Mouse (Mus musculus) gastrocnemius, postnatal 36 days (tissue): ENCODE measurements at regions not wholly inside any gene's neighbourhood (a gene's known extent, or its start where the extent isn't known, plus 50 kb on each side); places are given as distances from the start of the nearest gene placed in this dataset.
A peak's percentile ranks its signal among the peaks of the same experiment; 100 is the strongest.

ENCODE experiments used
- DNase-seq, 2 experiments: peaks; one replicate each; pipeline ENCODE4 v3.0.0; 2022
- intact Hi-C: fragments of 180-260 bp; cut with DNase I; formaldehyde crosslinking; loops from one replicate; pipeline ENCODE4 v1.15.1; 2025

DNA sequence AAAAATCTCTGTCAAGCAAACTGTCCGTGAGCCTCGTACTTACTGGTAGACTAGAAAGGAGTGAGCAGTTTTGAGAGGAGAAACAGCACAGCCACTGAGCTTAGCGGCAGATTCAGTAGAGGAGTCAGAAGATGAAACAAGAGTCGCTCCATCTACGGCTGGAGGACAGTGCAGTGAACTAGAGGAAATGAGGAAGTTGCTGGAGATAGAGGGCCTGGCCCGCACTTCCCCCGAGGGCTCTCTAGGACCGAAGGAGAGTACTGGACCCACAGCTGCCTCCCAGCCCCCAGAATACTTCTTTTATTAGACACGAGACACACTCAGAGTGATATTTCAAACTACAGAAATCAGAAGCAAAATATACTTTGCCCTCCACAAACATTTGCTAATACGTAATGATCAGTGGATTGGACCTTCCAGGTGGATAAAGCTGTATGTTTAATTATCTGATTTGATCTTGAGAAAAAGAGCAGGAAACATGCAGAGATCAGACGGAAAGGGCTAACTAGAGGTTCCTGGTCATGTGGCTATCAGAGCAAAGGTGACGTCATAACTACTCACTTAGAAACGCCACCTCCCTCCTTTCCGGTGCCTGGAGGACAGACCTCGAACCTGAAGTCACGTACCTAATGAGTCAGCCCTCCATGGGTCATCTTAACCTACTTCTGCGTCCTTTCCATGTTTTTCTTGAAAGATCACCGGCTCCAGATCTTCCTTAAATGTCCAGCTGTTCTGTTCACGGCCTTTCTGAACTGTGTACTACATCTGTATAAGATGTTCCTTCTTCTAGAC, 277.9 kb downstream of the Basp1 start:
- intact Hi-C loops: no loop called here
- DNase-seq: no peak

- no peak for DNase-seq
- intact Hi-C loops: no loop called here
These were observed 283.5 kb downstream of the Basp1 start for GRCm38 (mm10) chr15:25130096-25130495.

- intact Hi-C loops: no loop called here
- no peak for DNase-seq
These were observed 284.0 kb downstream of the Basp1 start for GRCm38 (mm10) chr15:25129572-25129971.

DNA sequence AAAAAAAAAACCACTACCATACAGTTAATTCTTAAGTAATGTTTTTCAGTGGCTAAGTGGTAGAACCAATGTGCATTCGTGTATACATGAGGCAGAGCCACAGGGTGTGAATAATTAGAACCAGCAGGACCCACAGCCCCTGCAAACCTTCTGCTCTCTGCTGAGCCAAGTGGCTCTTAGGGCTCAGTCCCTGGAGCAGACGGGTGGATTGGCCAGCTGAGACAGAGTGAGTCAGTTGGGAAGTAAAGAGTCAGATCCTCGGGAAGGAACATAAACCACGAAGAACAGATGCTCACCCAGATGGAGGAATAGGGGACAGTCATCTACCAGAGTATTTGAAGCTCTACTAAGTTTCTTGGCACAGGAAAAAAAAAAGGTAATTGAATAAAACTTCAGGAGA, 293.1 kb downstream of the Basp1 start:
- intact Hi-C loops: no loop called here
- no peak for DNase-seq

GRCm38 (mm10) chr15:25117980-25118379, 295.6 kb downstream of the Basp1 start:
- no peak for DNase-seq
- intact Hi-C loops: no loop called here

GRCm38 (mm10) chr15:25102727-25103126, 310.8 kb downstream of the Basp1 start:
- no peak for DNase-seq
- intact Hi-C loops: no loop called here

DNA sequence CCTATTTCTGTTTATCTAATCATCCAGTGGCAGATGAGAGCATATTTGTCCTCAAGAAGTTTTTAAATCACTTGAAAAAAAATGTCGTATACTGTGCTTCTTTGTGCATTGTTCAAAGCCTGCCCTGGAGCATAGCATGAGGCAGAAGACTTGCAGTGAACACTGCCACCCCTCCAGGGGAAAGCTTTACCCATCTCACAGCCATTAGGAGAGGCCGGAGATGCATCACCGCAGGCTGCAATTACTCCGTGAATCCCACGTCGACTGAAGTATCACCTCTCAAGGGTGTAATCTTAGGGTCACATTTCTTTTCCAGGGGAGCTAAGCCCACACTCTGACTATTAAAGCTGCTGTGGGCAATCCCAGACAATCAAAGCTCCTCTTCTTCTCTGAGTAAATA, 319.8 kb downstream of the Basp1 start:
- intact Hi-C loops: no loop called here
- DNase-seq: no peak

DNA sequence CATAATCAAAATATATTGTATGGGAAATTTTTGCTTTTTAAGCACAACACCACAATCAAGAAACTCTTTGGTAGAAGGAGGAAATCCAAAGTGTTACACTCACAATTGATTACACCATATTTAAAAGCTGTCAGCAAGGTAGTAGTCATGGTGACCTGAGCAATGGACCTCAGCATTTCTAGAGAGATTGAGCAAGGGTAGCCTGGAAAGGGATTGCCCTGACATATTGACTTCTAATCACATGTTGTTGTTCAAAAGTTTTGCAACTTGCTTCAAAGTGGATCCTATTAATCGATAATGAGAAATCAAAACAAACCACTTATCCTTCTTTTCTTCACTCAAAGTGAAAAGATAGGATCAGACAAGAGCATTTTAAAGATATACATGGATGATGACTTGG, 343.9 kb downstream of the Basp1 start:
- intact Hi-C loops: no loop called here
- DNase-seq: no peak

DNA sequence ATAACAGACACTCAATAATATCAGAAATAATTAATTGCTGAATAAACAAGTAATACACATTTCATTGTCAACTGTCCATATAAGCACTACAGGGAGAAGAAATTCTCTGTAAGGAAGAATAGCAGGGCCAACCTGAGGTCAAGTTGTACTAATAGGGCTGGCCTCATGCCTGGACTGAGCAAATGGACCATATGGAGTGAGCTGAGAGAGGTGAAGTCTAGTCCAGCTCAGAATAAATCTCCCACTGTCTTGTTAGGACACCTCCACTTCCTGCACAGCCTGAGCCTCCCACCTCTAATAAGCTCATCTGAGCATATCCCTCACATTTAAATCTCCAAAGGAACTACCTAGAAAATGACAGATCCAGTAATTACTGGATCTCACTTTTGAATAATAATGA, 354.2 kb downstream of the Basp1 start:
- no peak for DNase-seq
- intact Hi-C loops: no loop called here

DNA sequence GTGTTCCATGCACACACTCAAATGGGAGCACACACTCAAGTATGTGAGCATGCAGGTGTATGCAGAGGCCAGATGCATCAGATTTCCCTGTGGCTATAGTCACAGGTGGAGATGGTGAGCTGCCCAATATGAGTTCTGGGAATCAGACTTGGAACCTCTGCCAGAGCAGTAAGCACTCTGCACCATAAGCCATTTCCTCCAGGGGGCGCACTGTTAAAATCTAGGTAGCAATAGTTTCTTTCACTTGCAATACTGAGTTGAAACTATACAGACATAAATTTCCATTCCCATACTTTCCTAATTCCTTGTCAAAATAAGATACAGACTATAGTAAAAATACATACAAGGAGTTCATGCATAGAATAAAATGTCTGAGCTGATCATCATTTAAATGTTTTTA, 365.7 kb downstream of the Basp1 start:
- intact Hi-C loops: loop anchor here (5.0 kb wide), 1 partner anchor 369 kb away; no protein-coding TSS in a partner anchor
- DNase-seq: peak in 1 of 2 experiments; percentile 16

- DNase-seq: no peak
- intact Hi-C loops: loop anchor here (5.0 kb wide), 1 partner anchor 371 kb away; no protein-coding TSS in a partner anchor
These were observed 366.9 kb downstream of the Basp1 start for GRCm38 (mm10) chr15:25046514-25047138.

DNA sequence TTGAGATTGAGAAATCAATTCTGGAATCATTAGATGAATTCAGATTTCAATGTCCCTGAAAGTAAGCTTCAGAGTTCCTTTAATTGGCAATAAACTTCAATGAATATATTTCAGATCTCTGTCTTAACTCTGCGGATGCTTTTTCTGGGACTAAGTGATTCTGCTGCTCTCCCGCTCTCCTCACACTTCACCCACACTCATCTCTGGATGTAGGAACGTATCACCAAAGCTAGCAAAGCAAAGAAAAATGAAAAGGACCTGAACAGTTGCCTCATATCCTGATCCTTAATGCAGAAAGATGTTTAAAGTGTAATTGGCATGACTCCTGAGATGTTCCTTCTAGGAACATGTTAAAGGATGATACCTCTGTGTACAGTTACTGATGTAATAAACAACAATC, 377.3 kb downstream of the Basp1 start:
- DNase-seq: no peak
- intact Hi-C loops: no loop called here

DNA sequence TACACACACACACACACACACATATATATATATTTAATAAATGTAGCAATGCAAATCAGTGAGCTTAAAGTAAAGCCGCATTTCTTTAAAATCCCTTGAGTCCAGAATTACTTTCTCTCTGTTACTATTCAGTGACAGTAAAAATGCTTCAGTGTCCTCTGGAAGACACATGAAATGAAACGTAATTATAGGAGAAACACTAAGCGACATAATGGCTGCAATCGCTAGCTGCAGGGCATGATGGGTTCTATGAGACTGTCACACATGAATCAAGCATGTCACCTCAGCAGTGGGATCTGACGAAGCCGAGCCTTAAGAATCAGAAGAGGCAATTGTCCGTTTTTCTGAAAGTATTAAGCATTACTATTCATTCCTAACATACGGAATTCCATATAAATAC, 385.7 kb downstream of the Basp1 start:
- intact Hi-C loops: no loop called here

GRCm38 (mm10) chr15:25026786-25027461, 386.6 kb downstream of the Basp1 start:
- DNase-seq: no peak
- intact Hi-C loops: no loop called here

More for the DNA sequence above, 385.7 kb downstream of the Basp1 start:
- no peak for DNase-seq

DNA sequence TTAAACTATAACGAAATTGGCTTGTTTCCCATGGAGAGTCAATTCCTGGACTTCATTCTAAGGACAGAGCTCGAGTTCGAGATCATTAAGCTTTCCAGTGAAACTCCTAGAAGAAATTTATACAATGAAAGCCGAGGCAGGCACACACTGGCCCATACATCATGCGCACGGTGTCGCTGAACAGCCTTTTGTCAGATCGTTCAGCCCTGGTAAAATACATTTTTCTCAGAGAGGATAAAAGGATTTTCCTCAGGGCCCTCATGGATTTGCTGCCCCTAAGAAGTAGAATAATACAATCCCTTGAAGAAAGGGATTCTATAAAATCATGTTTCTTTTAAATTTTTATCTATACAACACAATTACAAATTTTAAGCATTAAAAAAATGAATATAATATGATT, 387.2 kb downstream of the Basp1 start:
- intact Hi-C loops: no loop called here
- DNase-seq: no peak

GRCm38 (mm10) chr15:25020916-25021315, 392.6 kb downstream of the Basp1 start:
- no peak for DNase-seq
- intact Hi-C loops: no loop called here

DNA sequence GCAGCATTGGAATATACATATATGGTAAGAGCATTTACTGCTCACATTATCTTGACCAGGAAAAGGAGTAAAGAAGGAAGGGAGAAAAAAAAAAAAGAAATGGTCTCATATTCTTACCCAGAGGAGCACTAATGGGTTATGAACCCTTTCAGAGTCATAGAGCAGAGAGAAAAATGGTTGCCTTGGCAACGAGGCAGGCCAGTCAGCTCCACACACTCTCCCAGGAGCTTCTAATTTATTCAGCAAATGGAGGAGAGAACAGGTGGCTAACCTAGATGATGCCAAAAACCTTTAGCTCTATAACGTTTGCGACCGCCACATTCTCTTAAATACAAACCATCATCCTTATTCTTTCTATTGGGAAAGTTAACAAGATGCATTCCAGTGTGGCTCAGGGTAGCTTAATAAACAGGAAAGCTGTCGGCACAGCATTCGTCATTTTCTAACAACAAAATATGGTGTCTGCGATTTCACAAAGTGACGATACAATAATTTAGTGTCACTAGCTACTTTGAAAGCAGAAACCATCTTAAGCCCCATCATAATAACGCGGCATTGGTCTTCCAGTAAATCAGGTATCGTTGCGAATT, 394.1 kb downstream of the Basp1 start:
- intact Hi-C loops: no loop called here

GRCm38 (mm10) chr15:25018937-25019336, 394.6 kb downstream of the Basp1 start:
- intact Hi-C loops: no loop called here
- no peak for DNase-seq

More for the DNA sequence above, 394.1 kb downstream of the Basp1 start:
- no peak for DNase-seq

DNA sequence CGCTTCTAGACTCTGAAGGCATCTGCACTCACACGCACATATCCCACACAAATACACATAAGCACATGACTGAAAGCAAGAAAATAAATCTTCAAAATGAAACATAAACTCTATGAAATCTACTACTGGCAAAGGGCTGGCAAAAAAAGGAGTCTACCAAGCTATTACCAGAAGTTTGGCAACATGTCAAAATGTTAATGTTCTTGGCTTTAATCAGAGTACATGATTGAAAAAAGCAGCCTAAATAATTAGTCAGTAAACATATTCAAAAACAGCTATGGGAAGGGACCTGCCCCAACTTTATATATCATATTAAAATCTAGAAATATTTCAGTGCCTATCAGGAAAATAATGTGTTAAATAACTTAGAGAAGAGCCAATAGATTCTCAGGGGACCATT, 405.8 kb downstream of the Basp1 start:
- DNase-seq: no peak
- intact Hi-C loops: no loop called here

DNA sequence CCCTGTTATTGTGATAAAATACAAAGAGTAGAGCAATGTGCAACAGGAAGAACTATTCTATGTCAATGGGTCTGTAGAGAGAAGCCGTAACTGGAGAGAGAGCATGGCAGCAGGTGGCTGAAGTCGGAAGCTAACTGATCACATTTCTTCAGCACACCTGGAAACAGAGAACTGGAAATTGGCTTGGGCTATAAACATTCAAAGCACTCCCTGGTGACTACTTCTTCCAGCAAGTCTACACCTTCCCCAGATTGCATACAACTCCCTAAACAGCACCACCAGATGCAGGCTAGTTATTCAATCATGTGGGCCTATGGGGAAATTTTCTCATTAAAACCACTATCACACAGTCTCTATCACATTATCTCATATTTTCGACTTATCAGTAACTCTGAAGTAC, 413.4 kb downstream of the Basp1 start:
- DNase-seq: no peak
- intact Hi-C loops: no loop called here

DNA sequence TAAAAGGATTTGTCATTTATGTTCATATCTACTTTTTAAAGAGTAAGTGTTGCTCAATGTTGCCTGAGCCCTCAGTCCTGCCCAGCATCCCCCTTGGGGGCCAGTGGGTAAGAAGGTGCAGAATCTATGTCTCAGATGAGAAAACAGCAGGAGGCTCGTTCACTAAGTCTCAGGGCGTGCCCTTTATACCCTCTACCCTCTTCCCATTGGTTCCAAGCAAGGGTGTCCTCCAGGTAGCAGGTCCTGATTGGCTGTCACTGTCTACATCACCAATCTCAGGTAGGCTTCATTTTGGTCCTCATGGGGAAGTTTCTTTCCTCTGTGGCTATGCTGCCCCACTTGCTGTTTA, 420.3 kb downstream of the Basp1 start:
- DNase-seq: no peak
- intact Hi-C loops: no loop called here
